Mouse (Mus musculus) common myeloid progenitor, adult 5-6 weeks (primary cell): ENCODE results near the gene Pstpip1. TPM values are rescaled to one million over a fixed set of nuclear protein-coding genes. Genes with fewer than 3 reads are reported as not detected.

Experiments
- ATAC-seq: replicated peaks from 2 replicates; pipeline ENCODE4 v1.8.0; 2016; ENCODE audit warnings: low read depth, mild to moderate bottlenecking, moderate TSS enrichment, inconsistent platforms; ENCODE audit not compliant: poor library complexity, severe bottlenecking
- total RNA-seq: library from RNA; stranded (forward); fragments of 200-1000, 187-1606 nt; gene quantifications from 2 replicates; pipeline ENCODE4 v1.2.3, GENCODE M21; 2017

The Pstpip1 gene
- total RNA-seq, 1 experiment from 2014 or later = 64.6 TPM

GRCm38 (mm10) chr9:56101022-56101421, 11.3 kb downstream of the Pstpip1 start:
- 0 out of 2 replicates have a peak, but pooled peaks have one; percentile 5 for ATAC-seq

DNA sequence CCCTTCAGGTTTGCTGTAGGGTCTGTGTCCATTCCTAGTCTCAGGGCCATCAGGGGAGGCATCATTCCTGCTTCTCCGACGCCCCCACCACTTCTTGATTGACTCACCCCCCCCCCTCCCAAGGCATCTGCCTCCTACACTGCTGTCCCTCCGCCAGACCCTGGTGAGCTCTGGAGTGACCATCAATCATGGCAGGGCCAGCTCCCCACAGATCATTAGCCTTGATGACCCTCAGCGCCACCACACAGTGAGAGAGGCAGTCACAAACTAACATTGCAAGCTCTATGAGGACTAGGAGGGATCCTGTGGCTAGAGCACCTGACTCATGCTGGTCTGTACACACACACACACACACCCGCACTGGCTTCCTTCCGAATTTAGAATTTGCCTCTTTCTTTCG, 15.2 kb downstream of the Pstpip1 start:
- ATAC-seq = no peak

- ATAC-seq = peak; percentile 68
These were observed 16.7 kb downstream of the Pstpip1 start for GRCm38 (mm10) chr9:56106274-56107072.

DNA sequence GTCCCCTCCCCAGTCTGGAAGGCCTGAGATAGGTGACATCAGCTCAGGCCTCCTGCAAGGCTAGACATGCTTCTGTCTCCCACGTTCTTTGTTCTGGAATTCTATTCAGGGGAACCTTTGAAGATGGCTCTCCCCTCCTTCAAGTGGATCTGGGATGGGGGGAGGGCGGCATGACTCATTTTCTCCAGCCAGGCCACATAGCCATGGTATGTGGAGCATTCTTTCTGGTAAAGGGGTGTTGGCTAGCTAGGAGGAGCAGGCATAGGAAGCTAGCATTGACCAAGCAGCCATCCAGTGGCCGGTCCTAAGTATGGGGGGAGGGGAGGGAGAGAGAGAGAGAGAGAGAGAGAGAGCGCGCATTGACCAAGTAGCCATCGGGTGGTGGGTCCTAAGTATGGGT, 17.8 kb downstream of the Pstpip1 start:
- no peak for ATAC-seq

GRCm38 (mm10) chr9:56108174-56108573, 18.4 kb downstream of the Pstpip1 start:
- ATAC-seq = peak; percentile 77

DNA sequence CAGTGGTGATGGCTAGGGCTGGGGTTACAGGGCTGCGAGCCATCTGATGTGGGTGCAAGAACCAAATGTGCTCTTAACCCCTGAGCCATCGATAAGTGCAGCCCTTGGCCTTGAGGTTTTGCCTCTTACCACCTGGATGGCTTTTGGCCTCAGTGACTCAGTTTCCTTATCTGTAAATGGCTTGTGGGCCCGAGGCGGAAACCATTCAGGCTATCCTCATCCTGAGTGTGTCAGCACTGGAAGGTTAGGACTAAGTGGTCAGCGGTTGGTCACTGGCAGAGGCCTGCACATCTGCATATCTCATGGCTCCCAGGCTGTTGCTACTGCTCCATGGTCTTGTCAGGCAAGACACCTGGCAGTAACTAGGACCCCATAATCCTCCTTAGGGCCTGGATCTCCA, 28.3 kb downstream of the Pstpip1 start:
- 0 out of 2 replicates have a peak, but pooled peaks have one; percentile 6 for ATAC-seq

DNA sequence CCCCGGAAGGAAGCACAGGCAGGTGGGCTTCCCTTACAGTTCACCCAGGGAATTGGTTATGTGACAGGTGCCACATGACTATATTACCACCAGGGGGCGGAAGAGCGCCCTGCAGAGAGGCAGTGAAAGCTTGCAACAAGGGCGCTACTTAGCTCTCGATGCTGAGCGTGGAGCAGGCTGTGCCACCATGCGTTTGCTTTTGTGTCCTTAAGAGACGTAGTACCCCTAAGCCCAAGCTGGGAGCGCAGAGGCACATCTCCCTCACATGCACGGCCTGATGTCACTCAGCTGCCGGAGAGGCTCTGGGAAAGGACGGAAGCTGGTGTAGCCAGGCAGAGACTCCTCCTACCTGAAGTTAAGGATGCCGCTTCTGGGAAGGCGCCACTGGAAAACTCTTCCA, 28.8 kb downstream of the Pstpip1 start:
- ATAC-seq = peak; percentile 77

GRCm38 (mm10) chr9:56119651-56120050, 29.9 kb downstream of the Pstpip1 start:
- ATAC-seq = no peak

DNA sequence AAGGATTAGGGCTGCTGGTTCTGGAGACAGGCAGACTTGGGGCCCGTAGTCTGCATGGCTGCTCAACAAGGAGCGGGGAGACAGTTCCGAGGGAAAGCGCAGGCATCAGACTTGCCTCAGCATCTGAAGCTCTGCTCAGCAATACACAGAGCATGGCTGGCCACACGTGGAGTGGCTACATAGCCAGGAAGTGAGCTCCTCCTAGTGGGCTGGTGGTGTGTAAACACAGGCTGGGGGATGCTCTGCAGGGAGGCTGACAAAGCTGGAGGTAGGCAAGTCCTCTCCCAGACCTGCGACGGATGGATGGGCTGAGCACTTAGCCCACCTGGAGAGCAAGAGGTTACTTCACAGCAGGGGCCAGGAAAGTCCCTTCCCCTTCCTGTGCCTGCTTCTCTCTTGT, 31.3 kb downstream of the Pstpip1 start:
- peak; percentile 55 for ATAC-seq

GRCm38 (mm10) chr9:56122973-56123372, 33.2 kb downstream of the Pstpip1 start:
- no peak for ATAC-seq

DNA sequence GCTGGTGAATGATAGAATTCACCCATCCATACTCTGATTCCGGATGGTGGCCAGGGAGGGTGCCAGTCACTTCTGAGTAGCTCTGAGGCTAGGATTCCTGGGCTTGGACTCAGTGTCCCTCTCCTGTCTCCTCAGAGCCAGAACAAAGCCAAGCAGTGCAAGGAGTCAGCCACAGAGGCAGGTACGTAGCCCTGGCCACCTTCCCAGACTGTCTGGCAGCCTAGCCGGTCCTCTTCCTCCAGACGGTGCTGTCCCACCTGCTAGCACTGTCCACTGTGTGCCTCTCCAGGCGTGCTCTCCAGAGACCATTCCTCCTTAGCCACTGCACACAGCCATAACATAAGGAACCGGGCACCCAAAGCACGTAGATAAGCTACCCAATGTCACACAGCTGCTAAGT, 33.9 kb downstream of the Pstpip1 start:
- ATAC-seq = no peak

GRCm38 (mm10) chr9:56124561-56124960, 34.8 kb downstream of the Pstpip1 start:
- ATAC-seq = no peak

- ATAC-seq = no peak
These were observed 36.9 kb downstream of the Pstpip1 start for GRCm38 (mm10) chr9:56126453-56127173.

DNA sequence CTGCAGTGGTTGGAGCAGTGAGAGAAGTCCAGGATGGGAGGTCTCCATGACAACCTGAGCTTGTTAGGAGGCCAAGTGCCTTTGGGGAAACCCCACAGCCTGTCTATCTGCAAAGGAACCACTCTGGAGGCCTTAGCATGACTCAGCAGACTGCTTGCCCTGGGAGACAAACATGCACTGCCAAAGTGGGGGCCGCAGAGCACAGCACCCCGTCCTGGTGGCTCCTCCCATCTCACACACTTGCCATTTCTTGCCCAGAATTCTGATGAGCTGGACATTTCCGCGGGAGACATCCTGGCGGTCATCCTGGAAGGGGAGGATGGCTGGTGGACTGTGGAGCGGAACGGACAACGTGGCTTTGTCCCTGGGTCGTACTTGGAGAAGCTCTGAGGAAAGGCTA, 38.6 kb downstream of the Pstpip1 start:
- peak; percentile 69 for ATAC-seq

- no peak for ATAC-seq
These were observed 40.2 kb downstream of the Pstpip1 start for GRCm38 (mm10) chr9:56129951-56130350.

DNA sequence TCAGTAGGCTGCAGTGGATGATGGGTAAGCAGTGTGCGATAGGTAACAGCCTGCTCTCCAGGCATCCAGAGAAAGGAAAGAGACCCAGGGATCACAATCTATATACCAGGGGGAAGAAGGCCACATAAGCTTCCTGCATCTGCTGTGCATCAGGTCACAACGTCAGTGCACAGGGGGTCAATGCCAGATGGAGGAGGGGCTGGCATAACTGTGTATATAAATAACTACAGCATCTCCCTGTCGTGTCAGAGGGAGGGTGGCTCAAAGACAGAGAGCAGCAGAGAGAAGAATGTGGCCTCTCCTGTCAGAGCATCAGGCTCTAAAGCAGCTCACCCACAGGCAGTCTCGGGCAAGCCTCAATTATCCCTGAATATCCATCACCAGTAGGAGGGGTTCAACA, 40.8 kb downstream of the Pstpip1 start:
- ATAC-seq = no peak

GRCm38 (mm10) chr9:56131813-56132525, 42.2 kb downstream of the Pstpip1 start:
- ATAC-seq = no peak

- ATAC-seq = no peak
These were observed 44.2 kb downstream of the Pstpip1 start for GRCm38 (mm10) chr9:56133970-56134369.

DNA sequence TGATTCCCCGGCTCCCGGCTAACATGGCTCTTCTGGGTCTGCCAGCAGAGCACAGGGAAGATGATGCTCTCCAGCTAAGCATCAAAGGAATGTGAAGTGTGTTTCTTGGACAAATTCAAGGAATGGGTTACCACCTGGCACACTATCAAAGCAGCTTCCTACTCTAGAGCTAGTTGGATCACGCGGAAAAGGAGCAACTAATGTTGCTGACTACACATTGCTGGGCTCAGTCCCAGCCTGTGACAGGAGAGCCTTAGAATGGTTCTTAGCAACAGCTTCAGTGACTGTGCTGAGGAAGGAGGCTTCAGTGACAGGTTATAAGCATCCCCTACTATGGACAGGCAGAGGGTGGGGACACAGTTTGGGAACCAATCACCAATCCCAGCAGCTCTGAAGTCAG, 44.9 kb downstream of the Pstpip1 start:
- ATAC-seq = no peak

DNA sequence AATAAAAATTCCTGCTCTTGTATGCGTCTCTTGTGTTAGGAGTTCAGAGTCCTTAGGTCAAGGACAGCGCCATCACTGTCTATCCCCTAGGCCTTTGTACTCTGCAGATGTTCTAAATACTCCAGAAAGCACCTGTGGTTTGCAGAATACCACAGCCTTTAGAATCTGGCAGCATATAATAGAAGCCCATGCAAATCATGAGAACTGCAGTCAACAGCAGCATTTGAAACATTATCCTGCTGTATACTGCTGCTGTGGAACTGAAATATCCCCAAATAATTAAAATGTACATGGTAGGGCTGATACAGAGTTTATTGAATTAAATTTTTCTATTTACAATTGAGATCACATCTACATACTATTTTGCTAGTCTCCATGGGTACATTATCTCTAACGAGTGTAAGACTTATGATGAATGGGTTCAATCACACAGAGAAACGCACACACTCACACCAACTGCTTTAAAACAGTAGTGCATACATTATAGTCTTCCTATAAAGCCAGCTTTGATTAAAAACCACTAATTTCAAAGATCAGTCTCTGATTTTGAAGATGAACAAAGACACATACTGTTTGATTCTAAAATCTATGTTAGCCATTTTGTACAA, 45.9 kb downstream of the Pstpip1 start:
- no peak for ATAC-seq
